Mouse (Mus musculus) bone marrow, adult 2 months (tissue): ENCODE measurements at regions not wholly inside any gene's neighbourhood (a gene's known extent, or its start where the extent isn't known, plus 50 kb on each side); places are given as distances from the start of the nearest gene placed in this dataset.

Source experiments
- H3K27ac ChIP-seq: fragments of 200-500 bp; 2 replicates; pipeline ENCODE4 v1.5.1; 2012; ENCODE audit warnings: low read depth, mild to moderate bottlenecking, control low read depth, inconsistent platforms, low read length; ENCODE audit not compliant: control insufficient read depth, poor library complexity, insufficient read depth
- H3K4me1 ChIP-seq: fragments of 200-500 bp; 2 replicates; pipeline ENCODE4 v1.6.1; 2011; ENCODE audit warnings: low read length; ENCODE audit not compliant: control insufficient read depth, insufficient read depth
- H3K4me3 ChIP-seq: fragments of 200-500 bp; replicated peaks from 2 replicates; pipeline ENCODE3; 2011; ENCODE audit warnings: mild to moderate bottlenecking, low read depth, low read length, control low read depth; ENCODE audit not compliant: control insufficient read depth
- CTCF ChIP-seq: fragments of 200-500 bp; IDR thresholded peaks from 2 replicates; pipeline ENCODE4 v1.5.1; 2011; ENCODE audit warnings: low read length, control low read depth; ENCODE audit not compliant: control insufficient read depth, insufficient read depth
- POLR2A ChIP-seq: fragments of 200-500 bp; IDR thresholded peaks from 2 replicates; pipeline ENCODE4 v1.6.1; 2011; ENCODE audit warnings: low read depth, mild to moderate bottlenecking, control low read depth, low read length, borderline replicate concordance; ENCODE audit not compliant: control insufficient read depth
- WGBS: fragments of 180-500 bp; shearing (Covaris S2); methylation state at CpG from one replicate; pipeline ENCODE4 v1.1.7; 2018; 5-methylcytosine and 5-hydroxymethylcytosine counted together

GRCm38 (mm10) chr15:37124299-37124698 is 116.7 kb upstream of the Zfp706 start:
- no peaks in the 10 kb centered on the region for H3K4me1 ChIP-seq
- WGBS: 85% methylated on average over 7 of the region's 7 CpGs
- H3K27ac ChIP-seq: no peak overlapping the region
- no peak for TF ChIP-seq POLR2A
- no peak for TF ChIP-seq CTCF
- no peak overlapping the region for H3K4me3 ChIP-seq

DNA sequence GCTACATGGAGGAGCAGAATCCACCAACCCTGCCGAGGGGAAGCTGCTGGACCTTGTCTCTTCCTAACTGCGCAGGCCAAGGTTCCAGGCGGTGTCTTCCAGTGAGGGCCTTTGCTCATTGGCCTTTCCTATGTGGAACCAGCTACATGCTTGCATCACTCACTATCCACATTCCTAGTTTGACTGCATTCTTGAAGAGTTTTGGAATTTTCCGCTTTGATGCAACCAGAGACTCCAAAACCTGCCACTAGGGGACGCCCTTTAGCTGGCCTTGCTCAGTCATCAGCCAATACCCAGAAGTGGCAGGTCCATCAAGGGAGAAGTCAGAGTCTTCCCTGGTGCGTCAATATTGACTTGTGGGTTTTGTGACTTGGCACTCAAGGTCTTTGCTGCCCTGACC is 112.8 kb upstream of the Zfp706 start:
- Histone ChIP-seq H3K4me1 (no peaks in the 10 kb centered on the region), H3K27ac (no peak overlapping the region), H3K4me3 (no peak overlapping the region)
- TF ChIP-seq POLR2A (no peak), CTCF (peak; percentile 80)
- WGBS: 24% methylated on average over 6 of the region's 6 CpGs

GRCm38 (mm10) chr15:37114119-37114518 is 106.5 kb upstream of the Zfp706 start:
- Histone ChIP-seq H3K4me3 (no peak overlapping the region), H3K4me1 (no peaks in the 10 kb centered on the region), H3K27ac (no peak overlapping the region)
- WGBS: 16% methylated on average over 8 of the region's 8 CpGs
- TF ChIP-seq POLR2A (no peak), CTCF (peak; percentile 65)

GRCm38 (mm10) chr15:37110462-37110861 is 102.9 kb upstream of the Zfp706 start:
- Histone ChIP-seq H3K4me1 (no peaks in the 10 kb centered on the region), H3K27ac (no peak overlapping the region), H3K4me3 (no peak overlapping the region)
- no peak for TF ChIP-seq CTCF
- no peak for TF ChIP-seq POLR2A
- 91% methylated on average over 14 of the region's 14 CpGs for WGBS

DNA sequence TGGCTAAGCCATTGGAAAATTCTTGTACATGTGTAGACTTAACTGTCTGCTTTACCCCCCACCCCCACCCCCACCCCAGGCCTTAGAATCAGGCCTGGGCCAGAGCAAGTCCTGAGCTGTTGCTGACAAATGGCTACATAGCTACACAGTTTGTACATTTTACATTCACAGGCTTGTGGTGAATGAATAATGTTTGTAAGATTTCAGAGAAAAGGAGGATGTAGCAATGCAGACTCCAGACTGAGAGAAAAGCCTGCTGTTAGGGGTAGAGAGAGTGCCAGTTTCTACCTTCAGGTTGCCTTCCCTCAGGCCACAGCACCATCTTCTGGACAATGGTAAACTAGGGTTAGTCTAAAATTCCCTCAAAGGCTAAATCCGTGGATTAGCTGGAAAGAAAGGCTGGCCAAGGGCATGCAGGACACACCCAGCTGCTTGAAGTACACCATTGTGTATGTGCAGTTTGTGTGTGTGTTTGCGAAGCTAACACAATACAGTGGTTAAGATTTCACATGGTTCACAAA is 94.5 kb upstream of the Zfp706 start:
- no peaks in the 10 kb centered on the region for H3K4me1 ChIP-seq
- 71% methylated on average over 2 of the region's 2 CpGs for WGBS
- no peak overlapping the region for H3K4me3 ChIP-seq
- TF ChIP-seq CTCF (no peak), POLR2A (no peak)
- no peak overlapping the region for H3K27ac ChIP-seq

GRCm38 (mm10) chr15:37101419-37101818 is 93.8 kb upstream of the Zfp706 start:
- H3K4me3 ChIP-seq: no peak overlapping the region
- TF ChIP-seq CTCF (no peak), POLR2A (no peak)
- 86% methylated on average over 1 of the region's 1 CpGs for WGBS
- no peak overlapping the region for H3K27ac ChIP-seq
- no peaks in the 10 kb centered on the region for H3K4me1 ChIP-seq

DNA sequence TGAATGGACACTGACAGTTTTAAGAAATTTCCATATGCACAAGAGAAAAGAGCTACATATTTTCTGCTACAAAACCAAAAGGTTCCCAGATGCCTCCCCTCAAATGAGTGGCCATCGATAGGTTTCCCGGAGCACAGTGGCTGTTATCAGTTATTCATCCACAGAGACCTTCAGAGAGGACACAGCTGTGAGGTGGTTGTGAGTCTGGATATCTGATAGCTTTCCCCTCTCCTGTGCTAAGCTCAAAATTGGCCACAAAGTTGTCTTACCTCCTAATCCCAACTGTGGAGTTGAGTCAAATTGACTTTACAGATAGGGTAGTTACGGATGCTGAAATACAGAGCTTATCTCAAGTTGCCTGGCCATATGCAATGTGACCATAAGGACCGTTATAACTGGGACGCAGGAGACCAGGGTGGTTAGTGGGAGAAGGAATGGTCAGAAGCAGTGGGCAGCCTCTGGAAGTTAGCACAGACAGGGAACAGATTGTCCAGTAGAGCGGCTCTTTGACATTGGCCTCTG is 93.3 kb upstream of the Zfp706 start:
- H3K27ac ChIP-seq: no peak overlapping the region
- no peaks in the 10 kb centered on the region for H3K4me1 ChIP-seq
- TF ChIP-seq POLR2A (no peak), CTCF (no peak)
- 74% methylated on average over 6 of the region's 6 CpGs for WGBS
- H3K4me3 ChIP-seq: no peak overlapping the region

- 32% methylated on average over 17 of the region's 17 CpGs for WGBS
- TF ChIP-seq CTCF (peak; percentile 67), POLR2A (no peak)
- no peak overlapping the region for H3K27ac ChIP-seq
- H3K4me1 ChIP-seq: no peaks in the 10 kb centered on the region
- H3K4me3 ChIP-seq: no peak overlapping the region
These were observed 92.6 kb upstream of the Zfp706 start for GRCm38 (mm10) chr15:37099927-37100766.

GRCm38 (mm10) chr15:37099176-37099575 is 91.6 kb upstream of the Zfp706 start:
- WGBS: 94% methylated on average over 1 of the region's 1 CpGs
- no peak overlapping the region for H3K27ac ChIP-seq
- TF ChIP-seq POLR2A (no peak), CTCF (no peak)

More at GRCm38 (mm10) chr15:37099176-37099575, 91.6 kb upstream of the Zfp706 start:
- Histone ChIP-seq H3K4me1 (no peaks in the 10 kb centered on the region), H3K4me3 (no peak overlapping the region)
